Mouse (Mus musculus): Measurements from ENCODE around the gene Adamtsl3. TPM values are rescaled to one million over a fixed set of nuclear protein-coding genes. Genes with fewer than 3 reads are reported as not detected.

The Adamtsl3 gene
- polyA plus RNA-seq, 1 experiment = 1.3 TPM

DNA sequence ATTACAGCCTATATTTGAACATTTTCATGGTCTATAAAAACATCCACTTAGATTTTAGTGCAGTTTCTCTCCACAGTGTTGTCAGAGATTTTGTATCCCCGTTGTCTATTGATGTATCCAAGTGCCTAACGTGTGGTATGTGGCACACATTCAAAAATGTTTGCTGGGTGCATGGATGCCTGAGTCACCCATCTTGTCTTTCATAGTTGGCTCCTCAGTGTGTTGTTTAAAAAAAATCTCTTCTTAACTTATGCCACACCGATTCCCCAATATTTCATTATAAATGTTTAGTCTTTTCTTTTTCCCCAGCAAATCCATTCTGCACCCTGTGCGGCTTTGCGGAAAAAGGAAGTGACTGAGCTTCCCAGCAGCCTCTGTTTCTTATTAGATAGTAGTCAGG is 23.7 kb downstream of the Adamtsl3 start:
- WGBS = 72% methylated on average over 5 of the region's 5 CpGs
- no peak for DNase-seq (ENCODE audit: low read depth, low spot score)

DNA sequence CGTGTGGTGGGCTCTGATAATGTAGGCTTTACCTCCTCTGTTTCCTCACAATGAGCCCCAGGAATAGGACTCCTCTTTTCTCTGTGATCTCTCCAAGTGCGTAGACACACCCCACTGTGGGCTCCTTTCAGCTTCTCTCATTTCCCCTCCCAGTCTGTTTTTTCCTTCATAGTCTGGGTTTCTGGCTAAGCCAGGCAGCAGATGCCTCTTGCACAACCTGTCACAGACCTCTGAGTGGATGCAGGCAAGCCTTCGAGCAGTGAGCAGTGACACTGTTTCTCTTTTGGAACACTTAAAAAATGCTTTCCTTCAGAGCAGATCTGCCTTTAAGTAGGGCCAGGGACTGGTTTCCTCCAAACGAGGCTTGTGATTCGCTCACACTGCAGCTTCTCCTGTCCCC is 24.2 kb downstream of the Adamtsl3 start:
- WGBS = 55% methylated on average over 5 of the region's 5 CpGs
- DNase-seq (ENCODE audit: low read depth, low spot score) = no peak

DNA sequence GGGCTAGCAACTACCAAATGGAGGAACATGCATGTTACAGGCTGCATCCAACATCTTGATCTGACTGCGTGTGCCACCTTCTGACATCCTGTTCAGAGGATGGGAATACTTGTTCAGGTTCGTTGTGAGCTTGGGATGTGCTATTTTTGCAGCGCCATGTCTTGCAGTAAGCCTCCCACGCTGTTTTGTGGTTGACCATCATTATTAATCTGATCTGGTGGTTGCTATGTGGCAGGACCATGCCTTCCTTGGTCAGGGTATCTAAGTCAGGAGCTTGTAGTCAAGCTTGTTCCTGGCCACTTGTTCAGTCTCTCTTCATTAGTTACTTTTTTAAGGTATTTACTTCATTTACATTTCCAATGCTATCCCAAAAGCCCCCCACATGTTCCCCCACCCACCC is 24.7 kb downstream of the Adamtsl3 start:
- no peak for DNase-seq (ENCODE audit: low read depth, low spot score)
- 79% methylated on average over 4 of the region's 4 CpGs for WGBS

DNA sequence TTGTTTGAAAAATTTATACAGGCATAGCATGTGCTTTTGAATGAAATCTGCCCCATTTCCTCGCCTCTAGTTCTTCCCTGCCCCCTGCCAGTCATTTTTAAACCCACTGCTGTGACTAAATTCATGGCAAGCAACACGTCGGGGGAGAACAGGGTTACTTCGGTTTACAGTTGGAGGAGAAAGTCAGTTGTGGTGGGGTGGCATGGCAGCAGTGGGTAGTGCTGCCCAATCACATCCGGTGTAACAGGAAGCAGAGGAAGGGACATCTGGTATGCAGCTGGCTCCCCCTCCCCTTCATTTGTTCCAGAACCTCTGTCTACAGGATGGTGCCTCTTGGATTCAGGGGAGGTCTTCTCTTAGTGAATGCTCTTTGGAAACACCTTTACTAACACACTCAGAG is 25.6 kb downstream of the Adamtsl3 start:
- no peak for DNase-seq (ENCODE audit: low read depth, low spot score)
- 73% methylated on average over 5 of the region's 5 CpGs for WGBS

DNA sequence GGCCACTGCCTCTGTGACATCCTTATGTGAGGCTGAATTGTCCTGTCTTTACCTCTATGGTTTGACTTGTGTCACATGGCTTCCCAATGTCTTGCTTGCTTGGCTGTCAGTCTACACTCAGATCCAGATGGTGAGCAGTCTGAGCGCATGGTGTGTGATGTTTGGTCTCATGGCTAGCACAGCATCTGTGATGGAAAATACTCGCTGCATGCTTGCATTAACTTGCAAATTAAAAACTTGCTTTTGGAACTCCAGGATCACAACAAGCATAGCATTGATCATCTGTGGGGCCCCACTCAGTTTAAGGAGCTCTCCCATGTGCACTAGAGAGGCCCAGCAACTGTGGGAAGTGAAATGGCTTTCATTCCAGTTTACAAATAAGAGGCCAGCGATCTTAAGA is 29.1 kb downstream of the Adamtsl3 start:
- WGBS = 81% methylated on average over 3 of the region's 3 CpGs
- DNase-seq (ENCODE audit: low read depth, low spot score) = no peak

DNA sequence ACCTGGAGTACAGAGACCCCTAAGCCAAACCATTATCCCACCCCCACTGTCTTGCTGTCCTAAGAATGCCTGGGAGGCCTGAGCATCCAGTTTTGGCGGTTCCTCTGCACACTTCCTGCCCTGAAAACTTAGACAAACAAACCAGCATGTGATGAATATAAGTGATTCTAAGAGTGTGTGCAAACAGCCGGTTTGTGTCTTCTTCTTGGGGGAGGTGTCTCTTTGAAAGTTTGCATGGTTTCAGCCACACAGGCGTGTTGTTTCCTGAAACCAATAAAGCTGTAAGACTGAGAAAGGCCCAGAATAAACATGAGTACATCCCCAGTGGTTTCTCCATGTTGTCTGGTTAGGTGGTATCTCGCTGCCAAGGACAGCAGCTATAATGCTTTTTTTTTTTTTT is 30.6 kb downstream of the Adamtsl3 start:
- WGBS = 32% methylated on average over 4 of the region's 4 CpGs
- DNase-seq (ENCODE audit: low read depth, low spot score) = no peak

DNA sequence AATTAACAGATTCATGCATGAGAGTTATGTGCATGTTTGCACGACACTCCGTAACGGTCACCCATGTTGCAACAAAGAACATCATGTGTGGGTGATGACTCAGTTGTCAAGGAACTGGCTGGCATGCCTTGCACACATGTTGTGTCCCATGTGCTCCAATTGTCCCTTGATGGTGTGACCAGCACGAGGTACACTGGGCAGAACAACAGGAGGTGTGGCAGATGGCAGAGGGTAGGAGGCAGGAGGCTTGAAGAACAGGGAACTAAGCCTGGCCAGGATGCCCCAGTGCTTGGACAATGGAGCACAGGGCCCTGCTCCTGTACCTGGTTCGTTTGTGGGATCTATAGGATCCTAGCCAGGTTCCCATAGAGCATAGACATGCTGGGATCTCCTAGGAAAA is 31.0 kb downstream of the Adamtsl3 start:
- WGBS = 62% methylated on average over 5 of the region's 5 CpGs
- DNase-seq (ENCODE audit: low read depth, low spot score) = no peak

DNA sequence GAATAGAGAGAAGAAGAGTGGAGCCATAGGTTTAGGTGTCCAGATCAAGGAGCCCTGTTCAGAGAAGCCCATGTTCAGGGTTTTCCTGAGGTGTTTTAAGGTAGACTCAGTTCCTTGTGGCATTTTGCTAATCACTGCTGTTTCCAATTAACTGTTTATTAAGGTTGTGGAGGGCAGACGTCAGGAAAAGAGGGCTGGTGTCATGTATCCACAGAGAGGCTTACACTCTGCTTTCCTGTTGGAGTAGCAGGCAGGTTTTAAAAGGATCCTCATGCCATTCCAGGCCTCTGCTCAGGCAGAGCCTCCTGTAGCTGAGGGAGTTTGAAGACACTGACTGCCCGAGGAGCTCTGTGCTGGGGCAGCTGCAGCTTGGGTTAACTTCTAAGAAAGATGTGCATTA is 32.6 kb downstream of the Adamtsl3 start:
- no peak for DNase-seq (ENCODE audit: low read depth, low spot score)
- 49% methylated on average over 2 of the region's 2 CpGs for WGBS

DNA sequence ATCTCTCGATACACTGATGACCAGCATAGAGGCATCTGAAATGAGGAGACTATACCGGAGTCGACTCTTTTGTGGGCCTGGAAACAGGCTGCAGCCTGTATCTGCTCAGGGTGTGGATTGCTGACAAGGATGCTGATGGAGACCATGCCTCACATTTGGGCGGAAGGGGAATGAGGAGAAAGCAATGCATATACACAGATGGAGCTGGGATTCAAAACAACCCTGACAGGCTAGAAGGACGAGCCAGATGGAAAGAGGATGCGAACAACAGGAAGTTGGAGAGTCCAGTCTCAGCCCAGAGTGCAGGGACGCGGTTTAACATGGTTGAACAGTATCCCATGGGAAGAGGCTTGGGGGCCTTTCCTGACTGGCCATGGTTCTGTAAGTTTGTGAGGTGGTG is 34.6 kb downstream of the Adamtsl3 start:
- 78% methylated on average over 8 of the region's 8 CpGs for WGBS
- DNase-seq (ENCODE audit: low read depth, low spot score) = no peak

DNA sequence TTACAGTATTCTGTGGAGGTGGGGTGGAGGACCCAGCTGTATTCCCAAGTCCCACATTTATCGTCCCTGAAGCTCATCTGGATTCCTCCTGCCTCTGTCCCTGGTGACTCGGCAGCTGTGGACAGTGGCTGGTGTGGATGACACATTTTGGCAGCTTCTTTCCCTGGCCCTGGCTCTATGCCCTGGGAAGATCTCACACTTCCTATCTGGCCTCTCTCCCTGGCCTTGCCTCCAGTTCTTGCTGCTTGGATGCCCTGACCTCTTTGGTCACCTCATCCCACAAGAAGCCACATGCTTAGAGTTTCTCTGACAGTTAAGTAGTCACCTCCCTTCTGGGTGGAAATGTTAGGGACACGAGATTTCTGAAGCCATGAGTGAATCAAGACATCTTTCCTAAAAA is 35.9 kb downstream of the Adamtsl3 start:
- 45% methylated on average over 3 of the region's 3 CpGs for WGBS
- DNase-seq (ENCODE audit: low read depth, low spot score) = no peak

DNA sequence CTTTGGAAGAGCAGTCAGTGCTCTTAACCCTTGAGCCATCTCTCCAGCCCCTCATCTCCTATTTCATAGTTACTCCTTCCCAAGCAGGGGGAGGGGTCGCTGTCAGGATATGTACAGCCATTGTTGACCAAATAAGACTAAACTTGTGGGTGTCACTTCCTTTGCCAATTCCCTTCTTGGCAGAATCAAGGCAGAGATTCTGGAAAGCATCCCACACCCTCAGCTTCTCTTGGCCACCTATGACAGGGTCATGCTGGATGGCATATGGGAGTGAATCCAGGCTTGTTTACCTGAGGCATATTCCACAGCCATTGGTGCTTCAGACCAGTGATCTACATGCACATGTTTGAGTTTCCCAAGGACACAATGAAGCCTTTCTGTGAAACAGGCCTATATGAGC is 42.8 kb downstream of the Adamtsl3 start:
- 79% methylated on average over 1 of the region's 1 CpGs for WGBS
- no peak for DNase-seq (ENCODE audit: low read depth, low spot score)

DNA sequence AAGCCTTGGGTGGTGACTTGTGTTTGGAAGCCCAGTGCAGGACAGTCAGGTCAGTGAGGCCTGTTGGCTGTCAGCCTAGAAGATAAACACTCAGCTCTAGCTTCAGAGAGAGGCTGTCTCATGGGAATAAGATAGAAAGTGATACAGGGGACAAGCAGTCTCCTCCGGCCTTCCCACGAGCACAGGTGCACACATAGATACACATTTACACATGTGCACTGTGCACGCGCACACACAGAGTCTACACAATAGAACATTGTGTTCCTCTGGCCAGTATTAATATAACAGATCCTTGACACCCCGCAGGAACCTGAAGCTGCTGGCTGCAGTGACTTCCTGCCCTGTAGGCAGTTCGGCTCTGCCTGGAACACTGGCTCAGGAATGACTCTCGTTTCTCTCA is 44.3 kb downstream of the Adamtsl3 start:
- no peak for DNase-seq (ENCODE audit: low read depth, low spot score)
- 68% methylated on average over 7 of the region's 7 CpGs for WGBS

DNA sequence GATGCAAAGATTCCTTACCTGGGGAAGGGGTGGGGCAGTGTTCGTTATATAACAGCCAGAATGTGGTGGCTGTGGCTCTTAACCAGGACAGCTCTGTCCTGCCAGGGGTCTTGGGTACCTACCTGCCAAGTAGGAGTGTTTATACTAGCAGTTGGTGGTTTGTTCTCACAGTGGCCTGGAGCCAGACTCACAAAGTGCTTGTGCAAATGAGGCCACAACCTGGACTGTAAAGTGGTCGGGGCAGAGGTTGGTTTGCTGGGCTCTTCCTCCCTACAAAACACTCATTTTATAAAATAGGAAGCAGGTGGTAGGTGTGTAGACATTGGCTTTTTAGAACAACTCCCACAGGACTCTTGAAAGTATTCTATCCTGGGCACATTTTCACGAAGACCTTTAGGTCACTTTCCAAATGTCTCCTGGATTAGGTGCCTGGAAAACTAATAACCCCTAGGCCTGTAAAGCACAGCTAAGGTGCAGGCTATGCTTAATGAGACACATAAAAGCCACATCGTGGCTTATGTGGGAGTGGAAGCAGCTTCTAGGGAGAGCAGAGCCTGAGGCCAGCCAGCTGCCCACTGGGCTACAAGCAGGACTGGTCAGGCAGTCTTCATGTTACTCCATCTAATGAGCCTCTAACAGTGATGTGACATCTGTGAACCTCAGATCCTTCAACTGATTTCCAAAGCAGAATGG is 47.5 kb downstream of the Adamtsl3 start:
- no peak for DNase-seq (ENCODE audit: low read depth, low spot score)
- WGBS = 49% methylated on average over 4 of the region's 4 CpGs

DNA sequence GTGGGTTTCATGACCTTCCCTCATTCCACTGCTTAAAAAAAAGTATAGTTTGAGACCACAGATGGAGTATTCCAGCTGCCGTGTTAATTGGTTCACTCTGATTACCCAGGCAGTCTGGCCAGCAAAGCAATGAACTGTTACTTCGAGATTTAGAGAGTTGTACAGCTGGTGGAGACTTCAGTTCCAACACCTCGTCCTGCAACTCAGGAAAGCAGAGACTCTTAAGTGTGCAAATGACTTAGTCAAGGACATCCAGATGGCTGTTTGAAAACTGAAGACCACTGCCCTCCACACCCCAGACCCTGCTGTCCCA is 48.0 kb downstream of the Adamtsl3 start:
- DNase-seq (ENCODE audit: low read depth, low spot score) = no peak
- WGBS = 61% methylated on average over 3 of the region's 3 CpGs

DNA sequence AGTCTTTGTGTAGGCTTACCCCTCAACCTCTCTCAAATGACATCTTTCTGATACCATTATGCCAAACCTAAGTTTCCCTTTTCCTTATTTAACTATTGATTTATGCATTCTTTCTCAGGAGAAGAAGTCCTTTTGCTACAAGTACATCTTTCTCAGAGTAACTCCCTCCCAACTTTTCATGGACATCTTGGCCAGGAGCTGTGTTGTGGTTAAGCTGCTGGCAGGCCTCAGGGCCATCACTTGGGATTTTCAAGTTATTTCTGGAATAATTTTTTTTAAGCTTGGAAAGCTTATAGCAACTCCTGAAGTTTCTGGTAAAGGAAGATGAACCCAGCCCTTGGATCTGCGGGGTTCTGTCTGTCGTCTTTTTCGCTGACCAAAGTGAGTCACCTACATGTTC is 51.6 kb downstream of the Adamtsl3 start:
- DNase-seq (ENCODE audit: low read depth, low spot score) = no peak
- 83% methylated on average over 3 of the region's 3 CpGs for WGBS

DNA sequence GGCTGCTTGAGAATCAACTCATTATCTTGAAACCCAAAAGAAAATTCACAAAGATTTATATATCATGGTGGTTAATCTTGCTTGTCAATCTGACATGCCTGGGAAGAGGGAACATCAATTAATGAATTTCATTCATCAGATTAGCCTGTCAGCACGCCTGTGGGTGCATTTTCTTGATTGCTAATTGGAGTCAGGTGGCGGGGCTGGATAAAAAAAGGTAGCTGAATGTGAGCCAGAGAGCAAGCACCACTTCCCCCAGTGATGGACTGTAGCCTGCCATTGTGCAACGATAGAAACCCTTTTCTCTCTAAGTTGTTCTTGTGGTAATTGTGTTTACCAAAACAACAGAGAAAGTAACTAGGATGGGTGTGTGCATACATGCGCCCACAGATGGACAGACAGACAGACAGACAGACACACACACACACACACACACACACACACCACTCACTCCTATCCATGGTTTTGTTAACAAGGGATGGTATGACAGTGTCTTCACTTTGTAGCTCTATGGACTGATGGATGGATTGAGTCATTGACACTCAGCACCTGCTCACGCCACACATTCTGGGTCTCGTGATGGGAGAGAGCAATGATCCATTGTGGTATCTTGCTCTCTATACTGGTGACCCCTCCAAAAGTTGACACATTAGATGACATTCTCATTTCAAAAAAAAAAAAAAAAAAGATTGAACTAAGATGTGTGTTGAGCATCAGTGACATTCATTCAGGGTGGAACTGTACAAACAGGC is 59.1 kb downstream of the Adamtsl3 start:
- WGBS = 82% methylated on average over 6 of the region's 6 CpGs
- no peak for DNase-seq (ENCODE audit: low read depth, low spot score)

DNA sequence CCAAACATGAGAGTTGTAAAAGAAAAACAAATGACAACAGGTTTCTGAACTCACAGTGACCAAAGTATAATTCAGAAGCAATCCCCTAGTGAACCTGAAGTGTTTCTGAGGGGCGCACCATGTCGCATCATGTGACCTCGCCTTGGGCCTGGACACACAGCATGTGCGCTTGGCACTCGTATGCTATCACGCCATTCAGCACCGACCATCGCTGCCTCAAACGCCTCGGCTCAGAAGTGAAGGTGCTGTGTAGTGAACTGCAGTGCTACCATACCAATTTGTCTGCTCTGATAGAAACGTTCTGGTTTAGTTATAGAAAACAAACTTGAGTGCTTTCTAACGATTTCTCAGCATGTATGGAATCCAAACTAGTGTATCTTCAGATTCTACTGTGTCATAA is 59.7 kb downstream of the Adamtsl3 start:
- WGBS = 90% methylated on average over 12 of the region's 12 CpGs

DNA sequence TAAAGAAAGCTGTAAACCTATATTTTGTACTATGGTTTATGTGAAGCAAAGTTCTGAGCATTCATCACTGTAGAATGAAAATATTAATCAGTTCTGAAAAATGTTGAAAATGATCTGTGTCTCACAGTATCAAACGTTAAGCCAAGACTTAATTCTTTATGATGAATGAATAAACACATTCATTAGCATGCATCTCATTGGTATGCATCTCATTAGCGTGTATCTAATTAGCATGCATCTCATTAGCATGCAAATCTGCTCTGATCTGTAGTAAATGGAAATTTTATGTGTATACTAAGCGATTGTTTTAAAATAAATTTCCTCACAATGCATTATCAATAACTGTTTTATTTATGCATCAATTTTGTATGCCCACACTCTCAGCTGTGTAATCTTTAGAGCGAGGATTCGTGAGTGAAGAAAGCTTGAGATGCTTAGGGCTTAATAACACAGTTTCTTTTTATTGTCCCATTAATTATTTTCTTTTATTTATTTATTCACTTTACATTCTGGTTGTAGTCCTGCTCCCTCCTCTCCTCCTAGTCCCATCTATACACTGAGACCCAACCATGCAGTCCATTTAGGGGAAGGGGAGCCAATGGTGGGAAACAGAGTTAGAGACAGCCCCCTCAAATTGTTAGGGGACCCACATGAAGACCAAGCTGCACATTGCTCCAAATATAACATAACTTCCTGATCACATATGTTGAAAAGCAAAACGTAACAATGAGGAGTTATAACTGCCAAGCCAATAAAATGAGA is 60.4 kb downstream of the Adamtsl3 start:
- no peak for DNase-seq (ENCODE audit: low read depth, low spot score)
- 68% methylated on average over 6 of the region's 6 CpGs for WGBS

More for the DNA sequence above, 59.7 kb downstream of the Adamtsl3 start:
- DNase-seq (ENCODE audit: low read depth, low spot score) = no peak

DNA sequence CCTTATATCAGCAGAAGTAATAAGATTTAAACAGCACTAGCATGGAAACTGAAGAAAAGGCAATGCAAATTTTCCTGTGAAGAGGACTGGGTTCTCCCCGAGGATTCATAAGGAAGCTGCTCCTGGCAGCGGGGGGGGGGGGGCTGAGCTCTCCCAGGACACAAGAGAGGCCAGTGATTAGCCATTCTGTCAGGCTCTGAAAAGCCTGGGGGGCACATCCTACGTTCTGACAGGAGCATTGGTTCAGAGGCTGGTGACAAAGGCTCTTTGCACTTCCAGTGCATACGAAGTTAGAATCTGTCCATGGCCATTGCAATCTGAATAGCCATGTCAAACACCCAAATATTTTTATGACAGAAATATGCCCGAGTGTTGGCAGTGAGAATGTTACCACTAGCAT is 61.4 kb downstream of the Adamtsl3 start:
- no peak for DNase-seq (ENCODE audit: low read depth, low spot score)
- 19% methylated on average over 5 of the region's 5 CpGs for WGBS

DNA sequence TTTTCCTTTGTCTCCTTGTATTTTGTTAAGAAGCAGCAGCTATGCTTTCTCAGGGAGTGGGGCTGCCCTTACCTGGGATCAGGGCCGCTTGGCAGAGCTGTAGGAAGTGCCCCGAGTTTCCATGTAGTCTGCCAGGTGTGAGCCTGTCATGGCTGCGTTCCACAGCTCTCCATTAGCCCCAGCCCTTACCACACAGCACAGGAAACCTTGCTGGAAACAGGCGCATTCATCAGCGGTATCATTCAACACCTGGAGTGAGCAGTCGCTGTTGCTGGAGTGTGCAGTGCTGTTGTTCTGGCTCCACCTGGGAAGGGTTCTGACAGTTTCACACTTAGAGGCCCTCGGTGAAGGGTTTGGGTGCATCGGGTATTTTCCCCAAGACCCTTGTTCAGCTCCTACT is 62.1 kb downstream of the Adamtsl3 start:
- no peak for DNase-seq (ENCODE audit: low read depth, low spot score)
- WGBS = 70% methylated on average over 8 of the region's 8 CpGs

DNA sequence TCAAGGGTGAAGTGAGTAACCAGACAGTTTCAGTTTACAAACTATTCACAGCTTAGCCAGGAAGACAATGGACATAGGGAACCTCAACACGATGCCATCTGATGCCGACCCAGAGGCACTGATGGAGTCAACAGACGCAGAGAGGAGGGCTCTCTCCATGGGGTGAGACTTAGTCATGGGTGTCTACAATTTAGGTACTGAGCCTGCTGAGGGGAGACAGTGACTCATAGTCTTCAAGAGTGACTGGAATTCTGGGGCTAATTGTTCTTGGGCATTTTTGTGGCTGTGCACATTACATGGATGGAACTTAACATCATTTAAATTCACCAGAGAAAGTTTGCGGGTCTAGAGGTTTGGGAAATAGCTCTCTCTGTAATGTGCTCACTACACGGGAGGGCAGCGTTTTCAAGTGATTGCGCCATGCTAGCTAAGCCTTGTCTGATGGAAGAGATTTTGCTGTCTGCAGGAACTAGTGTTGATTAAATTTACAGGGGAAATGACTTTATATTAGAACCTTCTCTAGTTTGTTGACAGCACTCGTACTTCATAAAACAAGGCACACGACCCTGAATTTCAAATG is 70.1 kb downstream of the Adamtsl3 start:
- no peak for DNase-seq (ENCODE audit: low read depth, low spot score)
- 85% methylated on average over 9 of the region's 9 CpGs for WGBS

All from large intestine, adult 2 months (tissue).